Mouse (Mus musculus): ENCODE results near the gene Mnat1. TPM values are rescaled to one million over a fixed set of nuclear protein-coding genes. Genes with fewer than 3 reads are reported as not detected.

Gene Mnat1
- total and polyA plus RNA-seq, 3 experiments, result 39.4 to 69.0 (median 64.2) TPM

- TF ChIP-seq JUND (conservative IDR thresholded peaks at IDR 0.05; ENCODE audit: low read depth, low read length) (no peak), GABPA (IDR thresholded peaks at IDR 0.05; ENCODE audit: insufficient replicate concordance, low read depth, low read length) (no peak), MEF2A (IDR thresholded peaks at IDR 0.05; ENCODE audit: borderline replicate concordance, low read depth, low read length) (no peak), PAX5 (IDR thresholded peaks at IDR 0.05; ENCODE audit: low read length) (no peak), EP300 (IDR thresholded peaks at IDR 0.05; ENCODE audit: low read length) (peak; percentile 34; the same call in 1 of the 2 replicates), JUN (IDR thresholded peaks at IDR 0.05; ENCODE audit: insufficient read depth, low read depth, low read length) (no peak), POLR2A (IDR thresholded peaks at IDR 0.05; ENCODE audit: low read depth, low read length) (no peak), MAFK (IDR thresholded peaks at IDR 0.05; ENCODE audit: insufficient replicate concordance, low read length) (peak; percentile 93), MYC (IDR thresholded peaks at IDR 0.05; ENCODE audit: low read depth, low read length) (no peak), RAD21 (IDR thresholded peaks at IDR 0.05; ENCODE audit: low read depth, low read length) (no peak)
- dilution Hi-C loops (cut with MboI; ENCODE audit: extremely low pct_ligation_motif_present, extremely low pct_unique_long_range_greater_than_20kb, low sequenced_read_pairs) (no loop called here), in situ Hi-C loops (cut with MboI; ENCODE audit: low pct_ligation_motif_present, low pct_unique_long_range_greater_than_20kb, low sequenced_read_pairs) (no loop called here)
- Histone ChIP-seq H3K4me1 (ENCODE audit: control insufficient read depth in 1 of 2, insufficient read depth in 2 of 2) (peaks cover 3 to 8% of the 10 kb centered on the region in 2 experiments), H3K27me3 (replicated peaks) (no peaks in the 10 kb centered on the region), H3K9ac (ENCODE audit: insufficient read depth, low read depth) (no peak overlapping the region), H3K4me2 (ENCODE audit: insufficient read depth, low read depth, poor library complexity, severe bottlenecking) (no peak overlapping the region), H3K4me3 (replicated peaks in 1 of 3; ENCODE audit: low read depth in 2 of 3, low read length in 2 of 3, poor library complexity in 1 of 3) (no peak overlapping the region), H3K9me3 (replicated peaks; ENCODE audit: low read length) (no peaks in the 10 kb centered on the region), H3K36me3 (replicated peaks in 1 of 2; ENCODE audit: control insufficient read depth in 1 of 2, insufficient read depth in 1 of 2, low read length in 1 of 2) (no peaks in the 10 kb centered on the region), H3K27ac (ENCODE audit: insufficient read depth, low read depth) (no peak overlapping the region), H3K79me2 (replicated peaks; ENCODE audit: control insufficient read depth, extremely low read depth, insufficient read depth, poor library complexity, severe bottlenecking) (no peaks in the 10 kb centered on the region)
- DNase-seq (ENCODE audit: extremely low read depth), result peak; percentile 52
These were observed 34.6 kb upstream of the Mnat1 start for GRCm38 (mm10) chr12:73088911-73089310.

GRCm38 (mm10) chr12:73090672-73091335 is 32.7 kb upstream of the Mnat1 start:
- TF ChIP-seq NELFE (IDR thresholded peaks at IDR 0.05; ENCODE audit: low read depth, low read length) (no peak), MAX (IDR thresholded peaks at IDR 0.05; ENCODE audit: low read length) (no peak), JUN (IDR thresholded peaks at IDR 0.05; ENCODE audit: insufficient read depth, low read depth, low read length) (no peak), ETS1 (conservative IDR thresholded peaks at IDR 0.05; ENCODE audit: low read depth, low read length) (no peak), CHD1 (IDR thresholded peaks at IDR 0.05; ENCODE audit: low read depth, low read length) (no peak), HCFC1 (IDR thresholded peaks at IDR 0.05; ENCODE audit: low read depth, low read length) (no peak), SMC3 (IDR thresholded peaks at IDR 0.05; ENCODE audit: low read depth, low read length) (no peak), ELF1 (IDR thresholded peaks at IDR 0.05; ENCODE audit: low read depth, low read length) (no peak), MAZ (IDR thresholded peaks at IDR 0.05; ENCODE audit: low read depth, low read length) (no peak), BHLHE40 (IDR thresholded peaks at IDR 0.05; ENCODE audit: low read depth, low read length) (no peak), ZC3H11A (IDR thresholded peaks at IDR 0.05; ENCODE audit: low read depth, low read length) (no peak), USF2 (conservative IDR thresholded peaks at IDR 0.05; ENCODE audit: low read depth, low read length) (no peak), GABPA (IDR thresholded peaks at IDR 0.05; ENCODE audit: insufficient replicate concordance, low read depth, low read length) (no peak), E2F4 (IDR thresholded peaks at IDR 0.05; ENCODE audit: insufficient replicate concordance, low read depth, low read length) (no peak), TBP (conservative IDR thresholded peaks at IDR 0.05; ENCODE audit: low read depth, low read length) (no peak)
- Histone ChIP-seq H3K9ac (ENCODE audit: insufficient read depth, low read depth) (no peak overlapping the region), H3K27ac (ENCODE audit: insufficient read depth, low read depth) (no peak overlapping the region), H3K27me3 (replicated peaks) (no peaks in the 10 kb centered on the region), H3K9me3 (replicated peaks; ENCODE audit: low read length) (no peaks in the 10 kb centered on the region), H3K79me2 (replicated peaks; ENCODE audit: control insufficient read depth, extremely low read depth, insufficient read depth, poor library complexity, severe bottlenecking) (no peaks in the 10 kb centered on the region), H3K36me3 (replicated peaks in 1 of 2; ENCODE audit: control insufficient read depth in 1 of 2, insufficient read depth in 1 of 2, low read length in 1 of 2) (no peaks in the 10 kb centered on the region), H3K4me2 (ENCODE audit: insufficient read depth, low read depth, poor library complexity, severe bottlenecking) (no peak overlapping the region), H3K4me1 (ENCODE audit: control insufficient read depth in 1 of 2, insufficient read depth in 2 of 2) (peaks cover 3 to 8% of the 10 kb centered on the region in 2 experiments), H3K4me3 (replicated peaks in 1 of 3; ENCODE audit: low read depth in 2 of 3, low read length in 2 of 3, poor library complexity in 1 of 3) (no peak overlapping the region)
- no peak for DNase-seq (ENCODE audit: extremely low read depth)
- dilution Hi-C loops (cut with MboI; ENCODE audit: extremely low pct_ligation_motif_present, extremely low pct_unique_long_range_greater_than_20kb, low sequenced_read_pairs) (no loop called here), in situ Hi-C loops (cut with MboI; ENCODE audit: low pct_ligation_motif_present, low pct_unique_long_range_greater_than_20kb, low sequenced_read_pairs) (no loop called here)
